Comparison of ENCODE assay signal across 26 mouse cellular contexts in the genomic region with DNA sequence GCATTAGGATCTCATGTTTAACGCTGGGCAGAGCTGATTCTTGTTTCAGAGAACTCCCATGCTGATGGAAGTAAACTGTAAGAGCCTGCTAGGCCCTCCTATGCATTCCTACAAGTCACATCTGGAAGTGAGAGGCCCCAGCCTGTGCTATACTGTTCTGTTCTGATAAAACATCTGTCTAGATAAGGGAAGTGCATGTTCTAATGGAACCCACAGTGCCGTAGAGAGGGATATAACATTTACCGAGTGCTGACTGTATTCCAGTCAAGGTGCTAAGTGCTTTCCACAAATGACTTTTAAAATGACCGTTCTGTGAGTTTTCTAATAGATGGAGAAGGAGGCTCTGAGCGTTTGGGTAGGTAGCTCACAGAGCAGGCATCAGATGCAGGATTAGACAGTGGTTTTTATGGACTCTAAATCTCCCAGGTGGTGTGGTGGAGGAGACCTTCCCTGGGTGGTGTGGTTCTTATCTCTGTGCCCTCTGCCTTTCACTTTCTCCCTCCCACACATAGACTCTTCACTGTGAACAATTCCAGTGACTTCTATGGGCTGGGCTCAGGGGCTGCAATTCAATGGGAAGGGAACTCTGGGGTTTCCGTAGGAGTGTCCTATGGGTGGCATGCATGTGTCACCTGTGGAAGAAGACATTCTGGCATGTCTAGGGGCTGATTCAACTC. TPM values are rescaled to one million over a fixed set of nuclear protein-coding genes. Genes with fewer than 3 reads are reported as not detected.
DNase-seq lines count a peak whose midpoint lies in the region; ATAC-seq and TF ChIP-seq lines count a peak whose summit lies in the region.
"Had no signal": no experiment of that assay in that cellular context is flagged by ENCODE, and none has a peak within 500 bp of the region (broad histone marks: within the 10 kb centered on the region; RNA-seq: fewer than 3 reads in every experiment).

No protein-coding gene starts in this region.

- ATAC-seq in G1E (ENCODE audit: extremely low read depth, insufficient number of reproducible peaks, low FRiP score, poor library complexity, severe bottlenecking) = peak; percentile 66
- ATAC-seq in liver, embryonic 15.5 days (ENCODE audit: insufficient read depth) = peak; percentile 85
- ATAC-seq in midbrain, postnatal 0 days (ENCODE audit: low FRiP score) = no peak
- ATAC-seq: forebrain, postnatal 0 days; intestine, postnatal 0 days; midbrain, embryonic 13.5 days had no signal

- H3K36me3 ChIP-seq in G1E (replicated peaks) = peaks cover 7% of the 10 kb centered on the region
- H3K36me3 ChIP-seq in liver, embryonic 15.5 days (replicated peaks) = peaks cover 2% of the 10 kb centered on the region; the same call in 1 of the 2 replicates
- H3K36me3 ChIP-seq in midbrain, postnatal 0 days (ENCODE audit: insufficient read depth, low read length) = no peaks in the 10 kb centered on the region
- H3K36me3 ChIP-seq: embryonic facial prominence, embryonic 12.5 days; forebrain, embryonic 12.5 days; midbrain, embryonic 13.5 days had no signal

- DNase-seq in G1E (ENCODE audit: low spot score) = peak; percentile 60
- peak; percentile 15 for DNase-seq in MEL-GATA-1-ER (ENCODE audit: extremely low read depth, low read depth)
- DNase-seq in liver = peak; percentile 72
- DNase-seq in heart, adult 8-10 months (ENCODE audit: low spot score) = no peak
- DNase-seq in midbrain, postnatal 0 days (ENCODE audit: low spot score) = no peak
- no peak for DNase-seq in MN1 (ENCODE audit: low spot score)
- DNase-seq: adrenal gland, postnatal 36 days; cerebellum, adult 11 months; cerebellum, adult 9-11 months; embryo, embryonic 11 days; forebrain, postnatal 0 days; gastrocnemius, postnatal 14 days; heart, postnatal 36 days; kidney, postnatal 14 days; lung, postnatal 36 days; right cerebral cortex, postnatal 14 days; thymus, adult 18-20 months; thymus, postnatal 36 days had no signal

- peaks cover 37% of the 10 kb centered on the region for H3K4me1 ChIP-seq in G1E (ENCODE audit: insufficient read depth, low read depth, low read length)
- H3K4me1 ChIP-seq in liver, embryonic 15.5 days (replicated peaks) = peaks cover 76% of the 10 kb centered on the region
- H3K4me1 ChIP-seq in midbrain, postnatal 0 days (ENCODE audit: insufficient read depth, low read length) = no peaks in the 10 kb centered on the region

- WGBS in liver, embryonic 15.5 days (ENCODE audit: insufficient replicate concordance) = 29% methylated on average over 6 of the region's 6 CpGs
- WGBS in midbrain, postnatal 0 days = 71% methylated on average over 6 of the region's 6 CpGs

- H3K4me3 ChIP-seq in G1E (ENCODE audit: low read depth, low read length) = peak overlapping the region; percentile 7; the same call in 1 of the 2 replicates
- peak overlapping the region; percentile 39 for H3K4me3 ChIP-seq in liver, embryonic 15.5 days (replicated peaks)
- no peak overlapping the region for H3K4me3 ChIP-seq in midbrain, postnatal 0 days (ENCODE audit: low read depth, low read length)
- H3K4me3 ChIP-seq: embryonic facial prominence, embryonic 12.5 days; forebrain, embryonic 12.5 days; megakaryocyte, embryonic 14.5 days; midbrain, embryonic 13.5 days had no signal

- peak overlapping the region; percentile 58 for H3K9ac ChIP-seq in liver, embryonic 15.5 days
- H3K9ac ChIP-seq in midbrain, postnatal 0 days (replicated peaks; ENCODE audit: low read length, poor library complexity, severe bottlenecking) = no peak overlapping the region
- H3K9ac ChIP-seq: embryonic facial prominence, embryonic 12.5 days; forebrain, embryonic 12.5 days; forebrain, postnatal 0 days; hindbrain, embryonic 14.5 days; midbrain, embryonic 13.5 days had no signal

- peak overlapping the region; percentile 94 for H3K27ac ChIP-seq in liver, embryonic 15.5 days (replicated peaks)
- no peak overlapping the region for H3K27ac ChIP-seq in midbrain, postnatal 0 days (ENCODE audit: low read depth, low read length)
- H3K27ac ChIP-seq: embryonic facial prominence, embryonic 12.5 days; forebrain, embryonic 12.5 days; hindbrain, embryonic 14.5 days; midbrain, embryonic 13.5 days had no signal

- no peak for TF ChIP-seq CTCF in G1E (IDR thresholded peaks at IDR 0.05; ENCODE audit: low read depth, low read length)
- TF ChIP-seq CTCF in midbrain, postnatal 0 days (IDR thresholded peaks at IDR 0.05) = no peak

- H3K27me3 ChIP-seq in G1E (ENCODE audit: insufficient read depth, low read length) = peaks cover 3% of the 10 kb centered on the region
- peaks cover 4% of the 10 kb centered on the region; the same call in 1 of the 2 replicates for H3K27me3 ChIP-seq in liver, embryonic 15.5 days
- H3K27me3 ChIP-seq in midbrain, postnatal 0 days (ENCODE audit: insufficient read depth, low read length) = 0 out of 2 replicates have a peak, but pooled peaks cover 3% of the 10 kb centered on the region
- H3K27me3 ChIP-seq: embryonic facial prominence, embryonic 12.5 days had no signal

- H3K9me3 ChIP-seq in G1E (replicated peaks) = no peaks in the 10 kb centered on the region
- no peaks in the 10 kb centered on the region for H3K9me3 ChIP-seq in liver, embryonic 15.5 days (replicated peaks)
- no peaks in the 10 kb centered on the region for H3K9me3 ChIP-seq in midbrain, postnatal 0 days (ENCODE audit: low read length)
- H3K9me3 ChIP-seq: embryonic facial prominence, embryonic 12.5 days; forebrain, embryonic 12.5 days; megakaryocyte, embryonic 14.5 days; midbrain, embryonic 13.5 days had no signal

- H3K4me2 ChIP-seq in liver, embryonic 15.5 days = peak overlapping the region; percentile 67
- H3K4me2 ChIP-seq in midbrain, postnatal 0 days (ENCODE audit: low read depth, low read length, poor library complexity, severe bottlenecking) = no peak overlapping the region
- H3K4me2 ChIP-seq: embryonic facial prominence, embryonic 12.5 days; forebrain, embryonic 12.5 days; heart, embryonic 11.5 days; hindbrain, embryonic 14.5 days; midbrain, embryonic 13.5 days had no signal

RNA-seq across cellular contexts. Expression of a gene that starts 3.7 kb away (rescaled TPM):
- total RNA-seq in G1E (2014; fragmentation: Nextera tagmentation) = 632 and 643 TPM in 2 replicates
- total RNA-seq in G1E (2017) = 279 and 298 TPM in 2 replicates
- 61.9 and 65.1 TPM in 2 replicates for polyA plus RNA-seq in G1E (2012)
- 139 and 142 TPM in 2 replicates for polyA plus RNA-seq in liver, embryonic 15.5 days (2015; fragmentation: Nextera tagmentation; extraction: Ambion mirVana)
- 10 to 100 TPM; 56.3 to 67.2 (median 63.3) TPM for total RNA-seq in heart, adult 8-10 months (2022)
- total RNA-seq in midbrain, postnatal 0 days (2014; rRNA removed) = 133 and 142 TPM in 2 replicates
- 154 and 160 TPM in 2 replicates for polyA plus RNA-seq in midbrain, postnatal 0 days (2015; fragmentation: Nextera tagmentation; extraction: Ambion mirVana)

RNA-seq across cellular contexts. Expression of a gene that starts 17.8 kb away (rescaled TPM):
- total RNA-seq in G1E (2014; fragmentation: Nextera tagmentation) (0.24 TPM in 1 of 2 replicates, not detected in the other), G1E (2017) (0.27 and 0.29 TPM in 2 replicates)
- polyA plus RNA-seq in G1E (2012) = 0.01 and 0.02 TPM in 2 replicates
- 1.1 and 1.4 TPM in 2 replicates for polyA plus RNA-seq in liver, embryonic 15.5 days (2015; fragmentation: Nextera tagmentation; extraction: Ambion mirVana)
- under 1 TPM; 0.27 to 0.53 (median 0.39) TPM for total RNA-seq in heart, adult 8-10 months (2022)
- 23.9 and 31.0 TPM in 2 replicates for total RNA-seq in midbrain, postnatal 0 days (2014; rRNA removed)
- polyA plus RNA-seq in midbrain, postnatal 0 days (2015; fragmentation: Nextera tagmentation; extraction: Ambion mirVana) = 10.3 and 11.2 TPM in 2 replicates

RNA-seq across cellular contexts. Expression of a gene that starts 45.5 kb away (rescaled TPM):
- total RNA-seq in G1E (2014; fragmentation: Nextera tagmentation) = 209 and 211 TPM in 2 replicates
- total RNA-seq in G1E (2017) = 53.8 and 62.8 TPM in 2 replicates
- 283 and 349 TPM in 2 replicates for polyA plus RNA-seq in G1E (2012)
- polyA plus RNA-seq in liver, embryonic 15.5 days (2015; fragmentation: Nextera tagmentation; extraction: Ambion mirVana) = 185 and 208 TPM in 2 replicates
- total RNA-seq in heart, adult 8-10 months (2022) = 100 to 1,000 TPM; 303 to 339 (median 309) TPM
- total RNA-seq in midbrain, postnatal 0 days (2014; rRNA removed) = 39.6 and 39.9 TPM in 2 replicates
- polyA plus RNA-seq in midbrain, postnatal 0 days (2015; fragmentation: Nextera tagmentation; extraction: Ambion mirVana) = 182 and 194 TPM in 2 replicates

Comparison
In these comparisons a context has a peak if more than half of its experiments do, and no peak if none do; other contexts are left out.
1. DNase-seq: peak in G1E (single experiment), MEL-GATA-1-ER (single experiment) and liver (single experiment); none in heart, adult 8-10 months (single experiment), midbrain, postnatal 0 days (single experiment) and MN1 (single experiment).
2. RNA of a gene that starts 17.8 kb away (total RNA-seq): 23.9 to 31.0 TPM in midbrain, postnatal 0 days; 0.27 to 0.53 TPM in heart, adult 8-10 months and 0.24 to 0.29 TPM in G1E; every median in the first group is over 10 times any median in the second.